Mouse (Mus musculus) liver, postnatal 0 days (tissue): ENCODE results near the gene Atoh8.
A peak's percentile ranks its signal among the peaks of the same experiment; 100 is the strongest.

ENCODE experiments used
- CTCF ChIP-seq: sonication (generic); IDR thresholded peaks from 2 replicates; pipeline ENCODE4 v1.5.1; 2016; ENCODE audit warnings: antibody characterized with exemption, low read depth
- EP300 ChIP-seq: IDR thresholded peaks from 2 replicates; pipeline ENCODE4 v1.6.1; 2016; ENCODE audit warnings: antibody characterized with exemption, low read depth, mild to moderate bottlenecking

DNA sequence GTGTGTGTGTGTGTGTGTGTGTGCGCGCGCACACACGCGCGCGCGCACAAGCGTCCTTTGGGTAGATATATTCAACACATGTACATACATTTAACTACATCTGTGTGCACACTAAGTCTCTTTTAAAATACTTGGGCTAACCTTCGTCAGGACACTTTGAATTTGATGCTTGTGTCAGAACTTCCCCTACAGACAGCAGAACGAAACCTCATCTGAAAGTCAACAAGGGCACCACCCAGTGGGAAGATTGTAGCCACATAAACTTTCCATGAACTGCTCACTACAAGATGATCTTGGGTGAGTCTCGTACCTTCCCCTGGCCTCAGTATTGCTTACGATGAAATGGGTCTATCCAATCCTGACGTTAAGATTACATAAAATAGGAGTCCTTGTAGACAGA is 3.0 kb downstream of the Atoh8 start:
- TF ChIP-seq CTCF (peak; percentile 21), EP300 (no peak)
